Mouse (Mus musculus): Measurements from ENCODE around the gene Tfcp2. TPM values are rescaled to one million over a fixed set of nuclear protein-coding genes. Genes with fewer than 3 reads are reported as not detected.

The Tfcp2 gene
- polyA plus RNA-seq, 1 experiment from 2014 or later = 29.8 TPM

DNA sequence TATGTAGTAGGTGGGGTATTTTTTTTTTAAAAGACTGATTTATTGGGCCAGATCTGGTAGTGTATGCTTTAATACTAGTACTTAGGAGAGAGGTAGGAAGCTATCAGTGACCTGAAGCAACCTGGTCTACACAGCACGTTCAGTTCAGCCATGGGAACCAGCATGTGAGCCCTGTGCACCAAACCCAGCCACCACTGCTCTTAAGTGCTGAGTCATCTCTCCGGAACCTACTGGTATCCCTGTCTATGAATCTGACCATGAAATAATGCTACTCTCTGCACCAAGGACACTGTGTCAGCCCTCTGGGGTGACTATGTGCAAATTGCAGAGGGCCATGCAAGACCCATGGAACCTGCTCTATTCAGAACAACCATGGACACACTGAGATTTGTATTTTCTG is 64.8 kb downstream of the Tfcp2 start:
- 90% methylated on average over 2 of the region's 2 CpGs for WGBS
- Histone ChIP-seq H3K4me3 (ENCODE audit: low read depth, low read length) (no peak overlapping the region), H3K4me2 (replicated peaks; ENCODE audit: low read depth, low read length) (no peak overlapping the region), H3K9ac (ENCODE audit: low read depth, low read length) (no peak overlapping the region), H3K27me3 (ENCODE audit: control insufficient read depth, insufficient read depth, low read length) (no peaks in the 10 kb centered on the region), H3K36me3 (ENCODE audit: control insufficient read depth, insufficient read depth, low read length) (peaks cover 14% of the 10 kb centered on the region; the same call in 1 of the 2 replicates), H3K9me3 (ENCODE audit: control insufficient read depth, low read length) (no peaks in the 10 kb centered on the region), H3K4me1 (replicated peaks; ENCODE audit: control insufficient read depth, insufficient read depth, low read length) (peaks cover 5% of the 10 kb centered on the region; the same call in 1 of the 2 replicates), H3K27ac (ENCODE audit: low read depth, low read length) (no peak overlapping the region)
- ATAC-seq (ENCODE audit: low FRiP score) (no peak), DNase-seq (ENCODE audit: low spot score) (no peak)

DNA sequence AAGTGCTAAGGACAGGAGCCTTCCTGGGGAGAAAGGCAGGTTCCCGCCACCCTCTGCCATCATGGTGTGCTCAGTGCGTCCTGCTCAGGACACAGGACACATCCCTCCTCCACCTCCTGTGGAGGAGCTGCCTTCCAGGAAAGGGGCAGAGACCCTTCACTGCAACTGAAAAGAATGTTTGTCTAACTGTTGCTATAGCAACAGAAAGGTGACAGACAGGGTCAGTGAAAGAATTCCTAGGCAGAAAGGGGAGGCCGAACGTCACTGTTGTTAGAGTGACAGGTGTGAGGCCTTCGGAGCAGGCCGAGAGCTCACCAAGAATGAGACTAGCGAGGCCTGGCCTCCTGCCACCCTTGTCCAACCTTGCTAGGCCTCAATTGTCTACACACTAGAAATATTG is 65.4 kb downstream of the Tfcp2 start:
- ATAC-seq (ENCODE audit: low FRiP score) (no peak), DNase-seq (ENCODE audit: low spot score) (peak; percentile 44)
- H3K4me1 ChIP-seq (replicated peaks; ENCODE audit: control insufficient read depth, insufficient read depth, low read length) = peaks cover 5% of the 10 kb centered on the region; the same call in 1 of the 2 replicates
- H3K4me3 ChIP-seq (ENCODE audit: low read depth, low read length) = no peak overlapping the region
- no peak overlapping the region for H3K27ac ChIP-seq (ENCODE audit: low read depth, low read length)
- no peaks in the 10 kb centered on the region for H3K27me3 ChIP-seq (ENCODE audit: control insufficient read depth, insufficient read depth, low read length)
- peaks cover 14% of the 10 kb centered on the region; the same call in 1 of the 2 replicates for H3K36me3 ChIP-seq (ENCODE audit: control insufficient read depth, insufficient read depth, low read length)
- no peaks in the 10 kb centered on the region for H3K9me3 ChIP-seq (ENCODE audit: control insufficient read depth, low read length)
- H3K9ac ChIP-seq (ENCODE audit: low read depth, low read length) = no peak overlapping the region
- WGBS = 18% methylated on average over 7 of the region's 7 CpGs
- H3K4me2 ChIP-seq (replicated peaks; ENCODE audit: low read depth, low read length) = no peak overlapping the region

DNA sequence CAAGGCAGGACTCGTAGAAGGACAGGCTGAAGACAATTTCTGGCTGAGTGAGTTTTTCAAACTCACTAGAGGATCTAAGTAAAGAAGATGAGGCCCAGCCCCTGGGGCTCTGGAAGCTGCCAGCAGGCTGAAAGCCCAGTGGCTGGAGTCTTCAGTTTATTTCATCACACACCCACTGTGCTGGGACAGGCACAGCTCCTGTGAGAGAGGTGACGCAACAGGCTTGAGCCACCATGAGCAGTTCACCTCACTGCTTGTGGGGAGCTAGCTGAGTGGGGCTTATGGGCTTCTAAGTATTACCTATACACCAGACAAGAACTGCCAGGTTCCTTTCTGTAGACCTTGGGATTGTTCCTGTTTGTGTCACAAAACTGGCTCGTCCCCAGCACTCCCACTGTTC is 66.2 kb downstream of the Tfcp2 start:
- no peaks in the 10 kb centered on the region for H3K9me3 ChIP-seq (ENCODE audit: control insufficient read depth, low read length)
- H3K36me3 ChIP-seq (ENCODE audit: control insufficient read depth, insufficient read depth, low read length) = peaks cover 14% of the 10 kb centered on the region; the same call in 1 of the 2 replicates
- no peak overlapping the region for H3K4me3 ChIP-seq (ENCODE audit: low read depth, low read length)
- no peaks in the 10 kb centered on the region for H3K27me3 ChIP-seq (ENCODE audit: control insufficient read depth, insufficient read depth, low read length)
- DNase-seq (ENCODE audit: low spot score) (no peak), ATAC-seq (ENCODE audit: low FRiP score) (no peak)
- no peak overlapping the region for H3K27ac ChIP-seq (ENCODE audit: low read depth, low read length)
- WGBS = 86% methylated on average over 3 of the region's 3 CpGs
- H3K4me1 ChIP-seq (replicated peaks; ENCODE audit: control insufficient read depth, insufficient read depth, low read length) = peaks cover 3% of the 10 kb centered on the region; the same call in 1 of the 2 replicates
- no peak overlapping the region for H3K9ac ChIP-seq (ENCODE audit: low read depth, low read length)
- no peak overlapping the region for H3K4me2 ChIP-seq (replicated peaks; ENCODE audit: low read depth, low read length)

DNA sequence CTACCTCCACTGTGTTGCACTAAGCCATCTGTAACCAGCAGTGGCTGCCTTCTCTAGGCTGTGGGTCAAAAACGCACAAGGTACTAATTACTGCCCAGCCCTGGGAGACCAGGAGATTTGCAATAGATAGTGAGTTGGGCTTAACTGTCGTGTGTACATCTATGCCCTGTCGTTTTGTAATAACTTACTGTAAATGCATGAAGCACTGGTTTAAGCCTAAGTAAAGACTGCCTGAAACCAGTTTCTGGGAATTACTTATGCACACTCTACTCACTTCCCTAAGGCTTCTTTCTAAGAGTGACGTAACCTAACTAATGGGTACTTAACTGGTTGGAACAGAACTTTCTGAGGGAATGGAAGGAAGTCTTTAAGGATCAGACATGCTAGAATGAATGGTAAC is 72.9 kb downstream of the Tfcp2 start:
- DNase-seq (ENCODE audit: low spot score) = no peak
- Histone ChIP-seq H3K36me3 (ENCODE audit: control insufficient read depth, insufficient read depth, low read length) (peaks cover 15% of the 10 kb centered on the region), H3K4me2 (replicated peaks; ENCODE audit: low read depth, low read length) (no peak overlapping the region), H3K9me3 (ENCODE audit: control insufficient read depth, low read length) (no peaks in the 10 kb centered on the region), H3K9ac (ENCODE audit: low read depth, low read length) (no peak overlapping the region), H3K4me3 (ENCODE audit: low read depth, low read length) (no peak overlapping the region), H3K4me1 (replicated peaks; ENCODE audit: control insufficient read depth, insufficient read depth, low read length) (no peaks in the 10 kb centered on the region), H3K27me3 (ENCODE audit: control insufficient read depth, insufficient read depth, low read length) (no peaks in the 10 kb centered on the region), H3K27ac (ENCODE audit: low read depth, low read length) (no peak overlapping the region)
- 89% methylated on average over 4 of the region's 4 CpGs for WGBS
- ATAC-seq (ENCODE audit: low FRiP score) = no peak

DNA sequence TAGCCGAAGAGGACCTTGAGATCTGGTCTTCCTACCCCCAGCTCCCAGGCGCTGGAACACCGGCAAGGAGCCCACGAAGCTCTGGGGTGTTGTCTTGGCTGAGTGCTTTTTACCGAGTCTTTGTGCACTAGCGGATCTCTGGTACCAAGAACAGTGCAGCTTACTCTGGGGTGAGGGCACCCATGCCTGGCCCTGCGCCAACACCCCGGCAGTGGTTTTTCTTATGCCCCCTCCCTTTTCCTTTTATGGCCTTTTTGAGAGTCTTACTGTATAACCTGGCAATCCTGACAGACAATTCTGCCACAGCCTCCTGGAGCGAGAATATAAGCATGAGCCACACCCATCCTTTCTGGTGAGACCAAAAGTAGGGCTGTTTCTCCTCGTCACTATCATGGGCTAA is 73.5 kb downstream of the Tfcp2 start:
- Histone ChIP-seq H3K4me3 (ENCODE audit: low read depth, low read length) (no peak overlapping the region), H3K27ac (ENCODE audit: low read depth, low read length) (no peak overlapping the region), H3K9ac (ENCODE audit: low read depth, low read length) (no peak overlapping the region), H3K36me3 (ENCODE audit: control insufficient read depth, insufficient read depth, low read length) (peaks cover 15% of the 10 kb centered on the region), H3K9me3 (ENCODE audit: control insufficient read depth, low read length) (no peaks in the 10 kb centered on the region), H3K4me2 (replicated peaks; ENCODE audit: low read depth, low read length) (no peak overlapping the region), H3K4me1 (replicated peaks; ENCODE audit: control insufficient read depth, insufficient read depth, low read length) (no peaks in the 10 kb centered on the region), H3K27me3 (ENCODE audit: control insufficient read depth, insufficient read depth, low read length) (no peaks in the 10 kb centered on the region)
- DNase-seq (ENCODE audit: low spot score) (no peak), ATAC-seq (ENCODE audit: low FRiP score) (no peak)
- 91% methylated on average over 10 of the region's 10 CpGs for WGBS

DNA sequence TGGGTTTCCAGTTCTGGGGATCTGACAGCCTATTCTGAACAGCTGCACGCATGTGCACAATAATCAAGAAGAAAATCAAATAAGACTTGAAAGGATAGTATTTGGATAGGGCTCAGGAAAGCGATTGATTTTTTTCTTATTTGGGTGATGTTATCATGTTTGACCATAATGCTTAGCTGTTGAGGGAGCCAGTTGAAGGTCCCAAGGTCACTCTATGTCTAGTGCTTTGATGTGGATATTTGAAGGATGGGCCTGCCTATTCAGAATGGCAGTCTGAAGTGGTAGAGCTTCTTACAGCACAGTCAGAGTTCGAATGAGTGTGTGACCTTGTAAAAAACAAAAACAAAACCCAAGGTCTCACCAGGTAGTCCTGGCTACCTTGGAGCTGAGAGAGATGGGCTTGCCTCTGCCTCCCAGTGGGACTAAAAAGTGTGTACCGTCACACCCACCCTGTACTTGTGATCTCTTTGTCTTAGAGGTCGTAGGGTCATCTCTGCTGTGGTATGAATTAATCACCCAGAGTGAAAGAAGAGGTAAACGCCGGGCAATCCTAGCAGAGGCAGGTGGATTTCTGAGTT is 77.8 kb downstream of the Tfcp2 start:
- no peak for ATAC-seq (ENCODE audit: low FRiP score)
- H3K27ac ChIP-seq (ENCODE audit: low read depth, low read length) = no peak overlapping the region
- H3K4me2 ChIP-seq (replicated peaks; ENCODE audit: low read depth, low read length) = no peak overlapping the region
- no peak for DNase-seq (ENCODE audit: low spot score)
- H3K27me3 ChIP-seq (ENCODE audit: control insufficient read depth, insufficient read depth, low read length) = no peaks in the 10 kb centered on the region
- H3K4me3 ChIP-seq (ENCODE audit: low read depth, low read length) = no peak overlapping the region
- WGBS = 81% methylated on average over 7 of the region's 7 CpGs
- no peaks in the 10 kb centered on the region for H3K9me3 ChIP-seq (ENCODE audit: control insufficient read depth, low read length)
- no peak overlapping the region for H3K9ac ChIP-seq (ENCODE audit: low read depth, low read length)
- peaks cover 11% of the 10 kb centered on the region; the same call in 1 of the 2 replicates for H3K36me3 ChIP-seq (ENCODE audit: control insufficient read depth, insufficient read depth, low read length)
- H3K4me1 ChIP-seq (replicated peaks; ENCODE audit: control insufficient read depth, insufficient read depth, low read length) = peaks cover 2% of the 10 kb centered on the region; the same call in 1 of the 2 replicates

DNA sequence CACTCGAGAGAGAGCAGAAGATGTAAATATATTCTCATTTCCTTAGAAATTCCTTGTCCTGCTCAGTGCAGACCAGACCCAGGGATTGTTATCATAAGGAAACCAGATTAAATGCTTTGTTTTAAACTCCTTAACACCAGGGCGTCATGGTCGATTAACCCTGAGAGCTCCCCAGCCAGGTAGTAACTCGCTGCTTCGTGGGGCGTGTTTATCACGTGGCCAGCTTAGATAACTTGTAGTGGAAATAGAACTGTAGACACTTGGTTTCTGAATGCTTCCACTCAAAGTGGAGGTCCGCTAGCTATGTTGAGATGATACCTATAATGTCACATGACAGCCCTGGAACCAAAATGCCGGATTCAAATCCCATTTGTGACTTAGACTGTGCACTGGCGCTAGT is 81.8 kb downstream of the Tfcp2 start:
- peaks cover 4% of the 10 kb centered on the region; the same call in 1 of the 2 replicates for H3K36me3 ChIP-seq (ENCODE audit: control insufficient read depth, insufficient read depth, low read length)
- H3K4me3 ChIP-seq (ENCODE audit: low read depth, low read length) = peak overlapping the region; percentile 63
- H3K9me3 ChIP-seq (ENCODE audit: control insufficient read depth, low read length) = no peaks in the 10 kb centered on the region
- peak overlapping the region; percentile 83 for H3K4me2 ChIP-seq (replicated peaks; ENCODE audit: low read depth, low read length)
- 67% methylated on average over 10 of the region's 10 CpGs for WGBS
- peak overlapping the region; percentile 88 for H3K9ac ChIP-seq (ENCODE audit: low read depth, low read length)
- H3K27me3 ChIP-seq (ENCODE audit: control insufficient read depth, insufficient read depth, low read length) = no peaks in the 10 kb centered on the region
- H3K27ac ChIP-seq (ENCODE audit: low read depth, low read length) = no peak overlapping the region
- DNase-seq (ENCODE audit: low spot score) (no peak), ATAC-seq (ENCODE audit: low FRiP score) (no peak)
- H3K4me1 ChIP-seq (replicated peaks; ENCODE audit: control insufficient read depth, insufficient read depth, low read length) = peaks cover 2% of the 10 kb centered on the region; the same call in 1 of the 2 replicates

DNA sequence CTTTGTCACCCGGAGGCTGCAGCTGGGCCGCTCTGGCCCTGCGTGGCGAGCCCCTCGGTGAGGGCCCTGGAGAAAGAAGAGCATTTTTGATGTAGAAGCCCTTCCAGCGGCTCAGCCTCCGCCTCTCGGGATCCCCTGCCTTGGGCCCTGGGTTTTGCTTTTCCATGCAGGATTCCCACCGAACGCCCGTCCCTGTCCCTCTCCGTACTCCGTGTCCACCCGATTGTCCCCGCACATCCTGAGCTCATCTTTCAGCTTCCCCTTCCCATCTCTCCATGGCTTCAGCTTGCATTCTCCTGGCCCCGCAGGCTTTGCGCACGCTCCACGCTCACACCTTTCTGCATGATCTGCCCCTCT is 82.6 kb downstream of the Tfcp2 start:
- Histone ChIP-seq H3K9me3 (ENCODE audit: control insufficient read depth, low read length) (no peaks in the 10 kb centered on the region), H3K36me3 (ENCODE audit: control insufficient read depth, insufficient read depth, low read length) (0 out of 2 replicates have a peak, but pooled peaks cover 2% of the 10 kb centered on the region), H3K27ac (ENCODE audit: low read depth, low read length) (peak overlapping the region; percentile 75), H3K4me2 (replicated peaks; ENCODE audit: low read depth, low read length) (peak overlapping the region; percentile 83), H3K27me3 (ENCODE audit: control insufficient read depth, insufficient read depth, low read length) (no peaks in the 10 kb centered on the region), H3K9ac (ENCODE audit: low read depth, low read length) (peak overlapping the region; percentile 88), H3K4me3 (ENCODE audit: low read depth, low read length) (peak overlapping the region; percentile 63), H3K4me1 (replicated peaks; ENCODE audit: control insufficient read depth, insufficient read depth, low read length) (peaks cover 2% of the 10 kb centered on the region; the same call in 1 of the 2 replicates)
- peak; percentile 28 for ATAC-seq (ENCODE audit: low FRiP score)
- no peak for DNase-seq (ENCODE audit: low spot score)
- WGBS = under 1% methylated on average over 18 of the region's 19 CpGs

All from hindbrain, embryonic 11.5 days (tissue).